Mouse (Mus musculus): ENCODE measurements around the gene Wdr46. TPM values are rescaled to one million over a fixed set of nuclear protein-coding genes. Genes with fewer than 3 reads are reported as not detected.
"Not testable (repeated sequence)": the region's sequence is repeated elsewhere in the genome, so short reads cannot be mapped to it uniquely, and the experiment has no call there.

The Wdr46 gene
- polyA plus RNA-seq, 1 experiment from 2014 or later = 42.6 TPM

GRCm38 (mm10) chr17:33982136-33982535, 41.7 kb downstream of the Wdr46 start:
- H3K9me3 ChIP-seq (ENCODE audit: control insufficient read depth, low read length); H3K9ac ChIP-seq (ENCODE audit: low read length); H3K36me3 ChIP-seq (ENCODE audit: control insufficient read depth, insufficient read depth, low read length); H3K4me1 ChIP-seq (replicated peaks; ENCODE audit: control insufficient read depth, insufficient read depth, low read length); ATAC-seq (replicated peaks; ENCODE audit: low FRiP score); H3K27ac ChIP-seq (ENCODE audit: low read depth, low read length): not testable (repeated sequence)
- DNase-seq (ENCODE audit: low spot score) = peak; percentile 80
- peaks cover 28% of the 10 kb centered on the region for H3K27me3 ChIP-seq (ENCODE audit: control insufficient read depth, insufficient read depth, low read length)
- H3K4me2 ChIP-seq (ENCODE audit: low read depth, low read length, severe bottlenecking) = peak overlapping the region; percentile 62; the same call in 1 of the 2 replicates
- H3K4me3 ChIP-seq (ENCODE audit: low read depth, low read length) = peak overlapping the region; percentile 39; the same call in 1 of the 2 replicates
- 10% methylated on average over 8 of the region's 8 CpGs for WGBS

- Histone ChIP-seq H3K4me1 (replicated peaks; ENCODE audit: control insufficient read depth, insufficient read depth, low read length) (no peaks in the 10 kb centered on the region), H3K4me2 (ENCODE audit: low read depth, low read length, severe bottlenecking) (no peak overlapping the region), H3K9me3 (ENCODE audit: control insufficient read depth, low read length) (no peaks in the 10 kb centered on the region), H3K9ac (ENCODE audit: low read length) (no peak overlapping the region), H3K4me3 (ENCODE audit: low read depth, low read length) (no peak overlapping the region), H3K27me3 (ENCODE audit: control insufficient read depth, insufficient read depth, low read length) (no peaks in the 10 kb centered on the region), H3K27ac (ENCODE audit: low read depth, low read length) (no peak overlapping the region), H3K36me3 (ENCODE audit: control insufficient read depth, insufficient read depth, low read length) (no peaks in the 10 kb centered on the region)
- DNase-seq (ENCODE audit: low spot score) = peak; percentile 75
- WGBS = 34% methylated on average over 10 of the region's 10 CpGs
- no peak for ATAC-seq (replicated peaks; ENCODE audit: low FRiP score)
Measured at GRCm38 (mm10) chr17:33991788-33992664, 51.6 kb downstream of the Wdr46 start.

DNA sequence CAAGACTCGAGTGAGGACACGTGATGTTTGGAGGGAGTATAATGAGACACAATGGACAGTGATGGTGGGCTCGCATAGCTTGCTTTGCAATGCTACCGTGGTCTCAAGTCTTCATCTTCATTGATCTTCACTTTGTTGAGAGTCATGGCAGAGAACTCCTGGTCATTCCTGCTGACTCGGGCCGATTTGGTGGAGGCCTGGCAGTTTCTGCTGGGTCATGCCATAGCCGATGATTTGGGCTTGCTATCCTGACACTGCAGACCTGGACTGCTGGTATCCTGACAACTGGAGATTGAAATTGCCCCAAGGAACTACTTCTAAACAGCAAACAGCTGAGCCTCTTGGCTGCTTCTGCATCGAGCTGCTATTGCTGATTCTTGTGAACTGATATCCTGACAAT, 54.5 kb downstream of the Wdr46 start:
- H3K4me1 ChIP-seq (replicated peaks; ENCODE audit: control insufficient read depth, insufficient read depth, low read length) = peaks cover under 1% of the 10 kb centered on the region; the same call in 1 of the 2 replicates
- no peak overlapping the region for H3K4me3 ChIP-seq (ENCODE audit: low read depth, low read length)
- H3K4me2 ChIP-seq (ENCODE audit: low read depth, low read length, severe bottlenecking) = no peak overlapping the region
- no peak for ATAC-seq (replicated peaks; ENCODE audit: low FRiP score)
- DNase-seq (ENCODE audit: low spot score) = no peak
- WGBS = 93% methylated on average over 8 of the region's 8 CpGs
- H3K27me3 ChIP-seq (ENCODE audit: control insufficient read depth, insufficient read depth, low read length) = peaks cover 5% of the 10 kb centered on the region; the same call in 1 of the 2 replicates
- H3K36me3 ChIP-seq (ENCODE audit: control insufficient read depth, insufficient read depth, low read length) = no peaks in the 10 kb centered on the region
- H3K9ac ChIP-seq (ENCODE audit: low read length) = no peak overlapping the region
- no peaks in the 10 kb centered on the region for H3K9me3 ChIP-seq (ENCODE audit: control insufficient read depth, low read length)
- no peak overlapping the region for H3K27ac ChIP-seq (ENCODE audit: low read depth, low read length)

- H3K27ac ChIP-seq (ENCODE audit: low read depth, low read length) = no peak overlapping the region
- H3K4me1 ChIP-seq (replicated peaks; ENCODE audit: control insufficient read depth, insufficient read depth, low read length) = peaks cover 2% of the 10 kb centered on the region; the same call in 1 of the 2 replicates
- peaks cover 8% of the 10 kb centered on the region; the same call in 1 of the 2 replicates for H3K27me3 ChIP-seq (ENCODE audit: control insufficient read depth, insufficient read depth, low read length)
- no peak overlapping the region for H3K9ac ChIP-seq (ENCODE audit: low read length)
- ATAC-seq (replicated peaks; ENCODE audit: low FRiP score) (no peak), DNase-seq (ENCODE audit: low spot score) (no peak)
- H3K9me3 ChIP-seq (ENCODE audit: control insufficient read depth, low read length) = no peaks in the 10 kb centered on the region
- no peak overlapping the region for H3K4me2 ChIP-seq (ENCODE audit: low read depth, low read length, severe bottlenecking)
- no peaks in the 10 kb centered on the region for H3K36me3 ChIP-seq (ENCODE audit: control insufficient read depth, insufficient read depth, low read length)
- 81% methylated on average over 3 of the region's 3 CpGs for WGBS
- H3K4me3 ChIP-seq (ENCODE audit: low read depth, low read length) = no peak overlapping the region
Measured at GRCm38 (mm10) chr17:33995651-33996050, 55.2 kb downstream of the Wdr46 start.

GRCm38 (mm10) chr17:33997025-33997424, 56.6 kb downstream of the Wdr46 start:
- 91% methylated on average over 2 of the region's 2 CpGs for WGBS
- H3K9ac ChIP-seq (ENCODE audit: low read length); ATAC-seq (replicated peaks; ENCODE audit: low FRiP score); H3K4me3 ChIP-seq (ENCODE audit: low read depth, low read length); H3K27ac ChIP-seq (ENCODE audit: low read depth, low read length); H3K36me3 ChIP-seq (ENCODE audit: control insufficient read depth, insufficient read depth, low read length); H3K27me3 ChIP-seq (ENCODE audit: control insufficient read depth, insufficient read depth, low read length); H3K9me3 ChIP-seq (ENCODE audit: control insufficient read depth, low read length); H3K4me2 ChIP-seq (ENCODE audit: low read depth, low read length, severe bottlenecking); H3K4me1 ChIP-seq (replicated peaks; ENCODE audit: control insufficient read depth, insufficient read depth, low read length): not testable (repeated sequence)
- peak; percentile 35 for DNase-seq (ENCODE audit: low spot score)

- not testable (repeated sequence) for H3K36me3 ChIP-seq (ENCODE audit: control insufficient read depth, insufficient read depth, low read length); ATAC-seq (replicated peaks; ENCODE audit: low FRiP score); H3K9ac ChIP-seq (ENCODE audit: low read length); H3K4me2 ChIP-seq (ENCODE audit: low read depth, low read length, severe bottlenecking); DNase-seq (ENCODE audit: low spot score); H3K4me1 ChIP-seq (replicated peaks; ENCODE audit: control insufficient read depth, insufficient read depth, low read length); H3K4me3 ChIP-seq (ENCODE audit: low read depth, low read length); H3K27ac ChIP-seq (ENCODE audit: low read depth, low read length); H3K27me3 ChIP-seq (ENCODE audit: control insufficient read depth, insufficient read depth, low read length); H3K9me3 ChIP-seq (ENCODE audit: control insufficient read depth, low read length)
- WGBS = 62% methylated on average over 5 of the region's 5 CpGs
Measured at GRCm38 (mm10) chr17:33998697-33999096, 58.2 kb downstream of the Wdr46 start.

Other genes with a start within 250 kb of the Wdr46 start
- gene March2, start 222.0 kb upstream of the Wdr46 start, polyA plus RNA-seq (2014; fragmentation: Nextera tagmentation; extraction: Ambion mirVana) = 39.3 and 40.1 TPM in 2 replicates
- gene Rab11b, start 180.1 kb upstream of the Wdr46 start, polyA plus RNA-seq (2014; fragmentation: Nextera tagmentation; extraction: Ambion mirVana) = 330 and 338 TPM in 2 replicates
- gene Angptl4, start 158.8 kb upstream of the Wdr46 start, polyA plus RNA-seq (2014; fragmentation: Nextera tagmentation; extraction: Ambion mirVana) = 16.6 and 20.9 TPM in 2 replicates
- 30.4 and 31.1 TPM in 2 replicates for gene Kank3, start 130.1 kb upstream of the Wdr46 start, polyA plus RNA-seq (2014; fragmentation: Nextera tagmentation; extraction: Ambion mirVana)
- 758 and 759 TPM in 2 replicates for gene Rps28, start 116.1 kb upstream of the Wdr46 start, polyA plus RNA-seq (2014; fragmentation: Nextera tagmentation; extraction: Ambion mirVana)
- gene Ndufa7, start 116.1 kb upstream of the Wdr46 start, polyA plus RNA-seq (2014; fragmentation: Nextera tagmentation; extraction: Ambion mirVana) = 374 and 400 TPM in 2 replicates
- 62.9 and 74.6 TPM in 2 replicates for gene Cd320, start 97.6 kb upstream of the Wdr46 start, polyA plus RNA-seq (2014; fragmentation: Nextera tagmentation; extraction: Ambion mirVana)
- gene Gm7029, start 66.8 kb upstream of the Wdr46 start, polyA plus RNA-seq (2014; fragmentation: Nextera tagmentation; extraction: Ambion mirVana) = not detected in 2 replicates
- 16.0 and 20.4 TPM in 2 replicates for gene Kifc1, start 50.0 kb upstream of the Wdr46 start, polyA plus RNA-seq (2014; fragmentation: Nextera tagmentation; extraction: Ambion mirVana)
- 0.24 TPM in 1 of 2 replicates, not detected in the other for gene Platr17, start 35.5 kb upstream of the Wdr46 start, polyA plus RNA-seq (2014; fragmentation: Nextera tagmentation; extraction: Ambion mirVana)
- 68.2 and 73.8 TPM in 2 replicates for gene Daxx, start 31.2 kb upstream of the Wdr46 start, polyA plus RNA-seq (2014; fragmentation: Nextera tagmentation; extraction: Ambion mirVana)
- gene Tapbp, start 24.8 kb upstream of the Wdr46 start, polyA plus RNA-seq (2014; fragmentation: Nextera tagmentation; extraction: Ambion mirVana) = 13.9 and 15.5 TPM in 2 replicates
- 13.0 and 14.9 TPM in 2 replicates for gene Zbtb22, start 24.8 kb upstream of the Wdr46 start, polyA plus RNA-seq (2014; fragmentation: Nextera tagmentation; extraction: Ambion mirVana)
- gene Rgl2, start 11.1 kb upstream of the Wdr46 start, polyA plus RNA-seq (2014; fragmentation: Nextera tagmentation; extraction: Ambion mirVana) = 48.0 and 51.5 TPM in 2 replicates
- gene Pfdn6, start 317 bp upstream of the Wdr46 start, polyA plus RNA-seq (2014; fragmentation: Nextera tagmentation; extraction: Ambion mirVana) = 202 and 214 TPM in 2 replicates
- gene B3galt4, start 10.8 kb downstream of the Wdr46 start, polyA plus RNA-seq (2014; fragmentation: Nextera tagmentation; extraction: Ambion mirVana) = 4.0 and 4.3 TPM in 2 replicates
- gene Vps52, start 15.2 kb downstream of the Wdr46 start, polyA plus RNA-seq (2014; fragmentation: Nextera tagmentation; extraction: Ambion mirVana) = 44.0 and 46.8 TPM in 2 replicates
- gene Rps18, start 15.3 kb downstream of the Wdr46 start, polyA plus RNA-seq (2014; fragmentation: Nextera tagmentation; extraction: Ambion mirVana) = 1,265 and 1,326 TPM in 2 replicates
- 35.7 and 40.1 TPM in 2 replicates for gene H2-K1, start 59.7 kb downstream of the Wdr46 start, polyA plus RNA-seq (2014; fragmentation: Nextera tagmentation; extraction: Ambion mirVana)
- 7.5 and 8.3 TPM in 2 replicates for gene Ring1, start 84.0 kb downstream of the Wdr46 start, polyA plus RNA-seq (2014; fragmentation: Nextera tagmentation; extraction: Ambion mirVana)
- 81.7 and 101 TPM in 2 replicates for gene H2-Ke6, start 87.4 kb downstream of the Wdr46 start, polyA plus RNA-seq (2014; fragmentation: Nextera tagmentation; extraction: Ambion mirVana)
- gene Slc39a7, start 91.0 kb downstream of the Wdr46 start, polyA plus RNA-seq (2014; fragmentation: Nextera tagmentation; extraction: Ambion mirVana) = 99.6 and 104 TPM in 2 replicates
- gene Rxrb, start 91.2 kb downstream of the Wdr46 start, polyA plus RNA-seq (2014; fragmentation: Nextera tagmentation; extraction: Ambion mirVana) = 32.8 and 40.3 TPM in 2 replicates
- 1.3 and 1.7 TPM in 2 replicates for gene Col11a2, start 98.8 kb downstream of the Wdr46 start, polyA plus RNA-seq (2014; fragmentation: Nextera tagmentation; extraction: Ambion mirVana)
- 0.17 and 0.25 TPM in 2 replicates for gene H2-Oa, start 151.7 kb downstream of the Wdr46 start, polyA plus RNA-seq (2014; fragmentation: Nextera tagmentation; extraction: Ambion mirVana)
- gene H2-DMa, start 178.9 kb downstream of the Wdr46 start, polyA plus RNA-seq (2014; fragmentation: Nextera tagmentation; extraction: Ambion mirVana) = 7.2 and 8.2 TPM in 2 replicates
- gene Brd2, start 182.0 kb downstream of the Wdr46 start, polyA plus RNA-seq (2014; fragmentation: Nextera tagmentation; extraction: Ambion mirVana) = 152 and 163 TPM in 2 replicates
- gene H2-DMb2, start 202.6 kb downstream of the Wdr46 start, polyA plus RNA-seq (2014; fragmentation: Nextera tagmentation; extraction: Ambion mirVana) = 0.15 TPM in 1 of 2 replicates, not detected in the other
- 0.15 and 0.87 TPM in 2 replicates for gene H2-DMb1, start 212.4 kb downstream of the Wdr46 start, polyA plus RNA-seq (2014; fragmentation: Nextera tagmentation; extraction: Ambion mirVana)
- gene Tap1, start 246.9 kb downstream of the Wdr46 start, polyA plus RNA-seq (2014; fragmentation: Nextera tagmentation; extraction: Ambion mirVana) = 1.6 and 1.7 TPM in 2 replicates
- gene Psmb9, start 247.1 kb downstream of the Wdr46 start, polyA plus RNA-seq (2014; fragmentation: Nextera tagmentation; extraction: Ambion mirVana) = 0.99 and 1.6 TPM in 2 replicates

Data from forebrain, embryonic 11.5 days (tissue).